Mouse (Mus musculus): ENCODE results near the gene Zbtb11.

GRCm38 (mm10) chr16:55950462-55950861, 23.2 kb upstream of the Zbtb11 start:
- TF ChIP-seq ZNF384 (IDR thresholded peaks at IDR 0.05; ENCODE audit: low read depth, low read length) (no peak), MAFK (IDR thresholded peaks at IDR 0.05; ENCODE audit: insufficient read depth, low read depth, low read length) (no peak), ZC3H11A (IDR thresholded peaks at IDR 0.05; ENCODE audit: borderline replicate concordance, low read depth, low read length) (no peak), HCFC1 (IDR thresholded peaks at IDR 0.05; ENCODE audit: borderline replicate concordance, insufficient read depth, low read length) (no peak), CHD2 (IDR thresholded peaks at IDR 0.05; ENCODE audit: low read depth, low read length) (no peak)

Measured in ES-E14 (cell line).